Mouse (Mus musculus): ENCODE results near the gene Klk1b11. TPM values are rescaled to one million over a fixed set of nuclear protein-coding genes. Genes with fewer than 3 reads are reported as not detected.
"Not testable (repeated sequence)": the region's sequence is repeated elsewhere in the genome, so short reads cannot be mapped to it uniquely, and the experiment has no call there.

The Klk1b11 gene
- polyA plus RNA-seq, 1 experiment from 2014 or later = not detected

- H3K27me3 ChIP-seq (ENCODE audit: control insufficient read depth, insufficient read depth, low read length) = no peaks in the 10 kb centered on the region
- H3K4me1 ChIP-seq (ENCODE audit: control insufficient read depth, insufficient read depth, low read length) = no peaks in the 10 kb centered on the region
- no peak for ATAC-seq (ENCODE audit: insufficient number of reproducible peaks, insufficient read depth, low FRiP score, low read depth)
- no peaks in the 10 kb centered on the region for H3K9me3 ChIP-seq (ENCODE audit: control insufficient read depth, low read depth, low read length)
- no peaks in the 10 kb centered on the region for H3K36me3 ChIP-seq (ENCODE audit: control insufficient read depth, insufficient read depth, low read length)
- H3K4me3 ChIP-seq (ENCODE audit: low read depth, low read length) = no peak overlapping the region
- H3K4me2 ChIP-seq (replicated peaks; ENCODE audit: low read depth, low read length) = no peak overlapping the region
- no peak overlapping the region for H3K9ac ChIP-seq (replicated peaks; ENCODE audit: low read depth, low read length)
- no peak overlapping the region for H3K27ac ChIP-seq (ENCODE audit: low read length)
These were observed 9.2 kb downstream of the Klk1b11 start for GRCm38 (mm10) chr7:44004847-44005246.

- H3K9me3 ChIP-seq (ENCODE audit: control insufficient read depth, low read depth, low read length); H3K4me3 ChIP-seq (ENCODE audit: low read depth, low read length); H3K36me3 ChIP-seq (ENCODE audit: control insufficient read depth, insufficient read depth, low read length); ATAC-seq (ENCODE audit: insufficient number of reproducible peaks, insufficient read depth, low FRiP score, low read depth); H3K4me2 ChIP-seq (replicated peaks; ENCODE audit: low read depth, low read length); H3K4me1 ChIP-seq (ENCODE audit: control insufficient read depth, insufficient read depth, low read length); H3K27me3 ChIP-seq (ENCODE audit: control insufficient read depth, insufficient read depth, low read length); H3K27ac ChIP-seq (ENCODE audit: low read length); H3K9ac ChIP-seq (replicated peaks; ENCODE audit: low read depth, low read length): not testable (repeated sequence)
These were observed 16.2 kb downstream of the Klk1b11 start, which contains the start of gene Klk1b26 for GRCm38 (mm10) chr7:44011868-44012267. Gene Klk1b26 (plus strand): TSS chr7:44012168.

GRCm38 (mm10) chr7:44014666-44015065 lies 19.0 kb downstream of the Klk1b11 start:
- H3K4me2 ChIP-seq (replicated peaks; ENCODE audit: low read depth, low read length); H3K9ac ChIP-seq (replicated peaks; ENCODE audit: low read depth, low read length); H3K27me3 ChIP-seq (ENCODE audit: control insufficient read depth, insufficient read depth, low read length); H3K9me3 ChIP-seq (ENCODE audit: control insufficient read depth, low read depth, low read length); ATAC-seq (ENCODE audit: insufficient number of reproducible peaks, insufficient read depth, low FRiP score, low read depth); H3K27ac ChIP-seq (ENCODE audit: low read length); H3K36me3 ChIP-seq (ENCODE audit: control insufficient read depth, insufficient read depth, low read length); H3K4me1 ChIP-seq (ENCODE audit: control insufficient read depth, insufficient read depth, low read length); H3K4me3 ChIP-seq (ENCODE audit: low read depth, low read length): not testable (repeated sequence)
- WGBS = 84% methylated on average over 6 of the region's 6 CpGs

- H3K4me1 ChIP-seq (ENCODE audit: control insufficient read depth, insufficient read depth, low read length) = no peaks in the 10 kb centered on the region
- H3K4me3 ChIP-seq (ENCODE audit: low read depth, low read length) = no peak overlapping the region
- no peak for ATAC-seq (ENCODE audit: insufficient number of reproducible peaks, insufficient read depth, low FRiP score, low read depth)
- no peak overlapping the region for H3K27ac ChIP-seq (ENCODE audit: low read length)
- H3K27me3 ChIP-seq (ENCODE audit: control insufficient read depth, insufficient read depth, low read length) = no peaks in the 10 kb centered on the region
- H3K36me3 ChIP-seq (ENCODE audit: control insufficient read depth, insufficient read depth, low read length) = no peaks in the 10 kb centered on the region
- 80% methylated on average over 5 of the region's 5 CpGs for WGBS
- H3K4me2 ChIP-seq (replicated peaks; ENCODE audit: low read depth, low read length) = no peak overlapping the region
- H3K9me3 ChIP-seq (ENCODE audit: control insufficient read depth, low read depth, low read length) = no peaks in the 10 kb centered on the region
- H3K9ac ChIP-seq (replicated peaks; ENCODE audit: low read depth, low read length) = no peak overlapping the region
These were observed 19.4 kb downstream of the Klk1b11 start for GRCm38 (mm10) chr7:44015071-44015470.

Other genes with a start within 250 kb of the Klk1b11 start
- 0.27 TPM in 1 of 2 replicates, not detected in the other for gene Klk12, start 227.0 kb upstream of the Klk1b11 start, polyA plus RNA-seq (2014; fragmentation: Nextera tagmentation; extraction: Ambion mirVana)
- 2.6 TPM in 2 replicates for gene Klk11, start 221.3 kb upstream of the Klk1b11 start, polyA plus RNA-seq (2014; fragmentation: Nextera tagmentation; extraction: Ambion mirVana)
- gene Klk10, start 214.8 kb upstream of the Klk1b11 start, polyA plus RNA-seq (2014; fragmentation: Nextera tagmentation; extraction: Ambion mirVana) = 3.1 and 3.5 TPM in 2 replicates
- 0.17 TPM in 1 of 2 replicates, not detected in the other for gene Klk9, start 204.0 kb upstream of the Klk1b11 start, polyA plus RNA-seq (2014; fragmentation: Nextera tagmentation; extraction: Ambion mirVana)
- gene Klk8, start 198.3 kb upstream of the Klk1b11 start, polyA plus RNA-seq (2014; fragmentation: Nextera tagmentation; extraction: Ambion mirVana) = 28.5 and 39.0 TPM in 2 replicates
- not detected in 2 replicates for gene Klk7, start 184.6 kb upstream of the Klk1b11 start, polyA plus RNA-seq (2014; fragmentation: Nextera tagmentation; extraction: Ambion mirVana)
- gene Klk6, start 171.4 kb upstream of the Klk1b11 start, polyA plus RNA-seq (2014; fragmentation: Nextera tagmentation; extraction: Ambion mirVana) = not detected in 2 replicates
- gene Klk5, start 153.9 kb upstream of the Klk1b11 start, polyA plus RNA-seq (2014; fragmentation: Nextera tagmentation; extraction: Ambion mirVana) = not detected in 2 replicates
- gene Klk4, start 114.7 kb upstream of the Klk1b11 start, polyA plus RNA-seq (2014; fragmentation: Nextera tagmentation; extraction: Ambion mirVana) = not detected in 2 replicates
- not detected in 2 replicates for gene Klk15, start 62.1 kb upstream of the Klk1b11 start, polyA plus RNA-seq (2014; fragmentation: Nextera tagmentation; extraction: Ambion mirVana)
- gene Klk1b8, start 45.2 kb upstream of the Klk1b11 start, polyA plus RNA-seq (2014; fragmentation: Nextera tagmentation; extraction: Ambion mirVana) = not detected in 2 replicates
- gene Klk1b1, start 29.1 kb upstream of the Klk1b11 start, polyA plus RNA-seq (2014; fragmentation: Nextera tagmentation; extraction: Ambion mirVana) = not detected in 2 replicates
- gene Klk1b9, start 19.8 kb upstream of the Klk1b11 start, polyA plus RNA-seq (2014; fragmentation: Nextera tagmentation; extraction: Ambion mirVana) = not detected in 2 replicates
- gene Klk1b26, start 16.3 kb downstream of the Klk1b11 start, polyA plus RNA-seq (2014; fragmentation: Nextera tagmentation; extraction: Ambion mirVana) = not detected in 2 replicates
- not detected in 2 replicates for gene Klk1b27, start 56.4 kb downstream of the Klk1b11 start, polyA plus RNA-seq (2014; fragmentation: Nextera tagmentation; extraction: Ambion mirVana)
- not detected in 2 replicates for gene Klk1b21, start 106.5 kb downstream of the Klk1b11 start, polyA plus RNA-seq (2014; fragmentation: Nextera tagmentation; extraction: Ambion mirVana)
- gene Klk1b22, start 116.8 kb downstream of the Klk1b11 start, polyA plus RNA-seq (2014; fragmentation: Nextera tagmentation; extraction: Ambion mirVana) = not detected in 2 replicates
- not detected in 2 replicates for gene Klk1b16, start 140.9 kb downstream of the Klk1b11 start, polyA plus RNA-seq (2014; fragmentation: Nextera tagmentation; extraction: Ambion mirVana)
- gene Klk1b24, start 192.4 kb downstream of the Klk1b11 start, polyA plus RNA-seq (2014; fragmentation: Nextera tagmentation; extraction: Ambion mirVana) = not detected in 2 replicates
- gene Klk1b3, start 202.3 kb downstream of the Klk1b11 start, polyA plus RNA-seq (2014; fragmentation: Nextera tagmentation; extraction: Ambion mirVana) = not detected in 2 replicates
- not detected in 2 replicates for gene Klk1b4, start 211.6 kb downstream of the Klk1b11 start, polyA plus RNA-seq (2014; fragmentation: Nextera tagmentation; extraction: Ambion mirVana)
- not detected in 2 replicates for gene Klk1b5, start 220.1 kb downstream of the Klk1b11 start, polyA plus RNA-seq (2014; fragmentation: Nextera tagmentation; extraction: Ambion mirVana)
- gene Klk1, start 229.5 kb downstream of the Klk1b11 start, polyA plus RNA-seq (2014; fragmentation: Nextera tagmentation; extraction: Ambion mirVana) = 0.71 and 2.0 TPM in 2 replicates
- gene Gm36864, start 240.3 kb downstream of the Klk1b11 start, polyA plus RNA-seq (2014; fragmentation: Nextera tagmentation; extraction: Ambion mirVana) = not detected in 2 replicates

Data from stomach, embryonic 14.5 days (tissue).